Mouse (Mus musculus) limb, embryonic 14.5 days (tissue): ENCODE data around the gene Ppm1h. TPM values are rescaled to one million over a fixed set of nuclear protein-coding genes. Genes with fewer than 3 reads are reported as not detected.

ENCODE experiments used
- ATAC-seq: fragments of 200-750 bp; cut with Nextera tagmentation; 2 replicates; pipeline ENCODE4 v1.8.0; 2017; ENCODE audit warnings: low read depth, moderate number of reproducible peaks, moderate TSS enrichment; ENCODE audit not compliant: low FRiP score
- DNase-seq: peaks from one replicate; pipeline ENCODE4 v3.0.0-alpha.2; 2015; ENCODE audit warnings: low spot score
- H3K27ac ChIP-seq: fragments of 300-500 bp; sonication (generic); replicated peaks from 2 replicates; pipeline ENCODE4 v1.5.1; 2014; ENCODE audit warnings: low read depth, mild to moderate bottlenecking, low read length, moderate library complexity, mixed read lengths
- H3K27me3 ChIP-seq: fragments of 300-500 bp; sonication (generic); 2 replicates; pipeline ENCODE4 v1.6.1; 2014; ENCODE audit warnings: low read length, mixed read lengths; ENCODE audit not compliant: control insufficient read depth, insufficient read depth
- H3K36me3 ChIP-seq: fragments of 300-500 bp; sonication (generic); 2 replicates; pipeline ENCODE4 v1.6.1; 2014; ENCODE audit warnings: mild to moderate bottlenecking, low read length, moderate library complexity, mixed read lengths; ENCODE audit not compliant: control insufficient read depth, insufficient read depth
- H3K4me1 ChIP-seq: fragments of 300-500 bp; sonication (generic); 2 replicates; pipeline ENCODE4 v1.6.1; 2014; ENCODE audit warnings: antibody characterized with exemption, low read length, mixed read lengths; ENCODE audit not compliant: control insufficient read depth, insufficient read depth
- H3K4me2 ChIP-seq: fragments of 300-500 bp; sonication (generic); replicated peaks from 2 replicates; pipeline ENCODE4 v1.6.1; 2014; ENCODE audit warnings: low read depth, mild to moderate bottlenecking, low read length, moderate library complexity; ENCODE audit not compliant: severe bottlenecking
- H3K4me3 ChIP-seq: fragments of 300-500 bp; sonication (generic); replicated peaks from 2 replicates; pipeline ENCODE4 v1.5.1; 2014; ENCODE audit warnings: low read length
- H3K9ac ChIP-seq: fragments of 300-500 bp; sonication (generic); 2 replicates; pipeline ENCODE4 v1.6.1; 2014; ENCODE audit warnings: mild to moderate bottlenecking, low read depth, low read length, moderate library complexity; ENCODE audit not compliant: severe bottlenecking
- H3K9me3 ChIP-seq: fragments of 300-500 bp; sonication (generic); 2 replicates; pipeline ENCODE4 v1.6.1; 2016; ENCODE audit warnings: low read length; ENCODE audit not compliant: control insufficient read depth
- POLR2A ChIP-seq: fragments of 200-500 bp; IDR thresholded peaks from 2 replicates; pipeline ENCODE4 v1.8.0; 2012; ENCODE audit warnings: inconsistent platforms, mild to moderate bottlenecking, moderate library complexity, borderline replicate concordance; ENCODE audit not compliant: insufficient read depth, insufficient read length; ENCODE audit errors: extremely low read depth
- WGBS: fragments of 180-500 bp; shearing (Covaris S2); extraction: QIAGEN DNeasy Blood & Tissue Kit; methylation state at CpG from one replicate; pipeline ENCODE4 v1.1.7; 2014; 5-methylcytosine and 5-hydroxymethylcytosine counted together
- polyA plus RNA-seq, 2 experiments: library from polyadenylated mRNA; depleted of rRNA in 1 of 2; stranded (reverse) in 1 of 2; unstranded in 1 of 2; fragments of >200 nt; fragmentation: Nextera tagmentation in 1 of 2; extraction: Ambion mirVana in 1 of 2; gene quantifications; 2 replicates each; pipeline versions ENCODE4 v1.2.1 to v1.2.3; 2012 to 2014

The Ppm1h gene
- polyA plus RNA-seq, 2 experiments, result 2.2 to 3.4 TPM

DNA sequence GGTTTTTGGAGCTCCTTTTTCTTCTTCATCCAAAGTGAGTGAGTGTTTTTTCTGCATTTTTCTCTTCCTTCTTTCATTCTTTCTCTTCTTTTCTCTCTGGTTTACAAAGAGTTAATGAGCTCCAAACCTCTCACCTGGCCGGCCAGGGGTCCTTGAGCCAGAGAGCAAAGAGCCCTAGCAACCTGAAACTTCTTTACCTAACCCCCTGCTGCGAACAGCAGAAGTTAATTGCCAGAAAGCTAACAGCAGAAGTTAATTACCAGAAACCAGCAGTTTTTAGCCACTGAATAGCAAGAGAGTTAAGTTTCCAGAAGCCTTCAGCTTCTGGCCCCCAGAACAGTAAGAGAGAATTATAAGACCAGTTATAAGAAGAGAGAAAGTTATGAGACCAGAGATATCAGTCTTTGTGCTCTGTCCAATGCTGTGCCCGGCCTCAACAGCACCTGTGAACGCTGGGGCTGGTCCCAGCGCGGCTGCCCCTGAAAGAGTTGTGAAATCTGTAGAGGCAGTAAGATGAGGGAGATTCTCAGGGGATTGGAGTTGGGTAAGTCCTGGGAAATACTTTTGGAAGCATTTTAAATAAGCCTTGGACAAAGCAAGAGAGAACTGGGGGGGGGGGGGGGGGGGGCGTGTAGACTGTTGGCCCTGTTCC is 78.4 kb downstream of the Ppm1h start:
- WGBS, result 7% methylated on average over 6 of the region's 7 CpGs
- H3K4me2 ChIP-seq, result no peak overlapping the region
- H3K27ac ChIP-seq, result no peak overlapping the region
- H3K9ac ChIP-seq, result no peak overlapping the region
- no peaks in the 10 kb centered on the region for H3K9me3 ChIP-seq
- no peak overlapping the region for H3K4me3 ChIP-seq
- DNase-seq (no peak), ATAC-seq (no peak)
- no peaks in the 10 kb centered on the region for H3K36me3 ChIP-seq
- H3K27me3 ChIP-seq, result no peaks in the 10 kb centered on the region
- no peak for TF ChIP-seq POLR2A
- H3K4me1 ChIP-seq, result peaks cover 10% of the 10 kb centered on the region

DNA sequence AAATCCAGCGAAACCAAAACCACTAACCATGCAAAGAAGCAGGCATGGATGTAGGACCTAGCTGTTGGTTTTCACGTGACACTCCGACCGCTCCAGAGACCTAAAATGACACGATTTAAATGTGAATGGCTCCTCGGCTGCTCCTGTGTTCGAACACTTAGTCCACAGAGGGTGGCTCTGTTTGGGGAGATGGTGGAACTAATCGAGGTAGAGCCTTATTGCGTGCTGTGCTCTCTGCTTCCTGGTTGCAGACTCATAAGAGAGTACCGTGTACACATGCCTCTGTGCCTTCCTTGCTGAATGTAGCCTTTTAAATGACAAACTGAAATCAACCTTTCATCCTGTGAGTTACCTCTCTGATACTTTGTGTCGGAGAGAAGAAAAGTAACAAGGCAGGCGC is 79.2 kb downstream of the Ppm1h start:
- Histone ChIP-seq H3K27ac (no peak overlapping the region), H3K4me3 (no peak overlapping the region), H3K36me3 (no peaks in the 10 kb centered on the region), H3K9ac (no peak overlapping the region), H3K27me3 (no peaks in the 10 kb centered on the region), H3K9me3 (no peaks in the 10 kb centered on the region), H3K4me2 (no peak overlapping the region), H3K4me1 (peaks cover 10% of the 10 kb centered on the region)
- ATAC-seq (no peak), DNase-seq (no peak)
- no peak for TF ChIP-seq POLR2A
- 63% methylated on average over 12 of the region's 12 CpGs for whole genome bisulfite sequencing

- TF ChIP-seq POLR2A, result no peak
- WGBS, result 21% methylated on average over 4 of the region's 4 CpGs
- ATAC-seq, result peak; percentile 44; the same call in 1 of the 2 replicates
- H3K27ac ChIP-seq, result no peak overlapping the region
- no peak overlapping the region for H3K4me3 ChIP-seq
- H3K36me3 ChIP-seq, result no peaks in the 10 kb centered on the region
- H3K4me1 ChIP-seq, result peaks cover 10% of the 10 kb centered on the region
- H3K27me3 ChIP-seq, result no peaks in the 10 kb centered on the region
- peak; percentile 21 for DNase-seq
- no peak overlapping the region for H3K9ac ChIP-seq
- H3K4me2 ChIP-seq, result no peak overlapping the region
- H3K9me3 ChIP-seq, result no peaks in the 10 kb centered on the region
Observed at GRCm38 (mm10) chr10:122758346-122758745, 79.8 kb downstream of the Ppm1h start.

- WGBS, result 67% methylated on average over 2 of the region's 2 CpGs
- peaks cover 10% of the 10 kb centered on the region for H3K4me1 ChIP-seq
Observed at GRCm38 (mm10) chr10:122759729-122760128, 81.2 kb downstream of the Ppm1h start.

DNA sequence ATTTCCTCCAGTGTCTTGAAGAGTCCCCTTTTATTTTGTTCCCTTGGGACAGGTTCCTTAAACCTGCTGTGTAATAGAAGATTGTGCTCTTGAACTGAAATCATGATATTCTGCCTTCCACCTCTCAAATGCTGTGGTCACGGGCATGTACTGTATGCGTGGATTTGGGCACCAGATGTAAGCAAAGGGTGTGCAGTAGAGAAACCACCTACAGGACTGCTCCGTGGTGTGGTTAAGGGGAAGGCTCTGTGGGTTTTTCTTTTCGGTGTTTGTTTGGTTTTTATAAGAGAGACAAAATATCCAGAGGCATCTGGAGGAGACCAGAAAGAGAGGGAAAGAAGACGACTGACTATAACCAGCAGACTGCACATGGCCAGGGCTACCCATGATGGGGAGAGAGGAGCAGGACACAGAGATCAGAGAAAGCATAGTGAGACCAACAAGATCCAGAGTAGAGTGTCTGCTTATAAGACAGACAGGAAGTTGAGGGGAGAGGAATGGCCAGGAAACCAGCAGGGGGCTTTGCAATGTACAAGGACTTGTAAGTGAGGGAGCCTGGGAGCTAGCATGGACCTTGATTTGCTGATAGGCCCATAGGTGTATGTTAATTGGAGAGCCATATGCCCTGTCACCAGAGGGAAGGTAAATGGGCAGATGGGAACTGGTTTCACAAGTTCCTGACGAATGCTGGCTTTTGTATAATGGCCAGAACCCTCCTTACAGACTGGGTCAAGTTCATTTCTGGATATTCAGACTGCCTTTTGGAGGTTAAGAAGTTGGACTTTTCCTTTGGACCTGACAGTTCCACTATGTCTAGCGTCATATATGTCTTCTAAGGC is 82.1 kb downstream of the Ppm1h start:
- H3K9ac ChIP-seq, result no peak overlapping the region
- H3K27ac ChIP-seq, result no peak overlapping the region
- no peak for TF ChIP-seq POLR2A
- no peaks in the 10 kb centered on the region for H3K27me3 ChIP-seq
- peaks cover 10% of the 10 kb centered on the region for H3K4me1 ChIP-seq
- H3K9me3 ChIP-seq, result no peaks in the 10 kb centered on the region
- no peak overlapping the region for H3K4me2 ChIP-seq
- H3K36me3 ChIP-seq, result no peaks in the 10 kb centered on the region
- 57% methylated on average over 7 of the region's 7 CpGs for WGBS
- ATAC-seq (no peak), DNase-seq (no peak)
- no peak overlapping the region for H3K4me3 ChIP-seq

More at GRCm38 (mm10) chr10:122759729-122760128, 81.2 kb downstream of the Ppm1h start:
- no peak for DNase-seq
- Histone ChIP-seq H3K36me3 (no peaks in the 10 kb centered on the region), H3K9ac (no peak overlapping the region), H3K27me3 (no peaks in the 10 kb centered on the region), H3K27ac (no peak overlapping the region), H3K4me3 (no peak overlapping the region), H3K9me3 (no peaks in the 10 kb centered on the region), H3K4me2 (no peak overlapping the region)
- no peak for ATAC-seq
- no peak for TF ChIP-seq POLR2A
